Mouse (Mus musculus): Measurements from ENCODE around the gene Cep295nl. TPM values are rescaled to one million over a fixed set of nuclear protein-coding genes. Genes with fewer than 3 reads are reported as not detected.

Gene Cep295nl
- polyA plus RNA-seq, 1 experiment from 2014 or later, result 0.21 TPM

DNA sequence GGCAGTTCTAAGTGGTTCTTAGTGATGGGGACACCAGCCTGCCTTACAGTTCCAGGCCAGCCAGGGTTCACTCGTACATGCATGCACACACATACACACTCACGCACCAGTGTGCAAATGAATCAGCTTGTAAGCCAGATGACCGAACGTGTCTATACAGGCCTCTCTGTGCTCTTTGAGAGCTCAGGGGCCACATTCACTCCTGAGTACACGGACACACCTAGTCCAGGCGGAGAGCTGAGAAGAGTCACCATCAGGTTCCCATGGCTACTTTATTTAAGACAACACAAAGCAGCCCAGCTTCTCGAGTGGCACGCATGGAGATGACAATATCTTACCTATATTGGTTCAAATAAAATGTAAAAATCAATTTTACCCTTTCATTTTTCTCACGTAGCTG is 55.9 kb downstream of the Cep295nl start:
- H3K9ac ChIP-seq (replicated peaks; ENCODE audit: low read length), result no peak overlapping the region
- H3K27ac ChIP-seq (replicated peaks; ENCODE audit: low read depth, low read length), result no peak overlapping the region
- DNase-seq (no peak), ATAC-seq (ENCODE audit: low FRiP score, low TSS enrichment) (no peak)
- no peaks in the 10 kb centered on the region for H3K27me3 ChIP-seq (ENCODE audit: control insufficient read depth, insufficient read depth, low read length)
- no peak overlapping the region for H3K4me2 ChIP-seq (ENCODE audit: low read length)
- H3K9me3 ChIP-seq (ENCODE audit: control insufficient read depth, low read length), result no peaks in the 10 kb centered on the region
- H3K36me3 ChIP-seq (ENCODE audit: control insufficient read depth, insufficient read depth, low read length), result peaks cover 57% of the 10 kb centered on the region
- peaks cover 9% of the 10 kb centered on the region for H3K4me1 ChIP-seq (ENCODE audit: control insufficient read depth, insufficient read depth, low read length)
- H3K4me3 ChIP-seq (replicated peaks; ENCODE audit: low read depth, low read length), result no peak overlapping the region
- 92% methylated on average over 9 of the region's 9 CpGs for WGBS

DNA sequence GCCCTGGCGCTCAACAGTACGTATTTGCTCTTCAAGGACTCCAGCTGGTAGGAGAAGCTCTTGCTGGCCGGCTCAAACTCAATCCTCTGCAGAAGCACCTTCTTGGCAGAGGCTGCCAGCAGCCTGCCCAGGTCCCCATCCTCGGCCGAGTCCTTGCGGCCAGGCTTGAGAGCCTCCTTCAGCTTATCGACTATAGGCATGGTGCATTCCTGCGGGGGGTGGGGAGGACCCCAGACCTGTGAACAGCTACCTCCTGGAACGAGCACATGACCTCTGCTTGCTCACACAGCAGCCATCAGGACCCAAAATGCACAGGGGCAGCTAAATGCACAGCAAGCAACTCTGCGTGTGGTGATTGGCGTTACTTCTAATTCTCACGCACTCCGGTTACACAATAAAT is 56.5 kb downstream of the Cep295nl start:
- DNase-seq, result no peak
- Histone ChIP-seq H3K27ac (replicated peaks; ENCODE audit: low read depth, low read length) (no peak overlapping the region), H3K4me2 (ENCODE audit: low read length) (no peak overlapping the region), H3K27me3 (ENCODE audit: control insufficient read depth, insufficient read depth, low read length) (no peaks in the 10 kb centered on the region), H3K4me1 (ENCODE audit: control insufficient read depth, insufficient read depth, low read length) (peaks cover 9% of the 10 kb centered on the region), H3K9ac (replicated peaks; ENCODE audit: low read length) (no peak overlapping the region), H3K36me3 (ENCODE audit: control insufficient read depth, insufficient read depth, low read length) (peaks cover 62% of the 10 kb centered on the region), H3K9me3 (ENCODE audit: control insufficient read depth, low read length) (no peaks in the 10 kb centered on the region), H3K4me3 (replicated peaks; ENCODE audit: low read depth, low read length) (no peak overlapping the region)
- no peak for ATAC-seq (ENCODE audit: low FRiP score, low TSS enrichment)
- WGBS, result 94% methylated on average over 13 of the region's 13 CpGs

Other genes with a start within 250 kb of the Cep295nl start
- gene Dnah17, start 211.9 kb downstream of the Cep295nl start, polyA plus RNA-seq (2014; fragmentation: Nextera tagmentation; extraction: Ambion mirVana), result 0.20 and 0.30 TPM in 2 replicates
- gene Cyth1, start 93.9 kb downstream of the Cep295nl start, polyA plus RNA-seq (2014; fragmentation: Nextera tagmentation; extraction: Ambion mirVana), result 23.3 and 33.3 TPM in 2 replicates
- gene Usp36, start 52.3 kb downstream of the Cep295nl start, polyA plus RNA-seq (2014; fragmentation: Nextera tagmentation; extraction: Ambion mirVana), result 11.7 and 13.4 TPM in 2 replicates
- 71.3 and 81.8 TPM in 2 replicates for gene Timp2, start 13.2 kb upstream of the Cep295nl start, polyA plus RNA-seq (2014; fragmentation: Nextera tagmentation; extraction: Ambion mirVana)
- 1.8 and 5.5 TPM in 2 replicates for gene Lgals3bp, start 59.6 kb upstream of the Cep295nl start, polyA plus RNA-seq (2014; fragmentation: Nextera tagmentation; extraction: Ambion mirVana)
- 24.9 and 27.5 TPM in 2 replicates for gene Cant1, start 76.6 kb upstream of the Cep295nl start, polyA plus RNA-seq (2014; fragmentation: Nextera tagmentation; extraction: Ambion mirVana)
- gene C1qtnf1, start 85.7 kb upstream of the Cep295nl start, polyA plus RNA-seq (2014; fragmentation: Nextera tagmentation; extraction: Ambion mirVana), result 1.4 and 3.8 TPM in 2 replicates
- 2.6 and 4.2 TPM in 2 replicates for gene Engase, start 134.3 kb upstream of the Cep295nl start, polyA plus RNA-seq (2014; fragmentation: Nextera tagmentation; extraction: Ambion mirVana)

Measured in midbrain, embryonic 14.5 days (tissue).